Mouse (Mus musculus) limb, embryonic 15.5 days (tissue): ENCODE measurements around the gene D630039A03Rik. TPM values are rescaled to one million over a fixed set of nuclear protein-coding genes. Genes with fewer than 3 reads are reported as not detected.
"Not testable (repeated sequence)": the region's sequence is repeated elsewhere in the genome, so short reads cannot be mapped to it uniquely, and the experiment has no call there.

Source experiments
- ATAC-seq: fragments of 200-750 bp; cut with Nextera tagmentation; 2 replicates; pipeline ENCODE4 v1.8.0; 2017; ENCODE audit warnings: low read depth, moderate TSS enrichment; ENCODE audit not compliant: insufficient number of reproducible peaks, low FRiP score, low TSS enrichment
- H3K27ac ChIP-seq: fragments of 300-500 bp; sonication (generic); 2 replicates; pipeline ENCODE4 v1.5.1; 2015; ENCODE audit warnings: moderate library complexity, mild to moderate bottlenecking, inconsistent platforms
- H3K27me3 ChIP-seq: fragments of 300-500 bp; sonication (generic); 2 replicates; pipeline ENCODE4 v1.6.1; 2015; ENCODE audit warnings: inconsistent platforms
- H3K36me3 ChIP-seq: fragments of 300-500 bp; sonication (generic); 2 replicates; pipeline ENCODE4 v1.6.1; 2015; ENCODE audit warnings: inconsistent platforms
- H3K4me1 ChIP-seq: fragments of 300-500 bp; sonication (generic); 2 replicates; pipeline ENCODE4 v1.6.1; 2015; ENCODE audit warnings: inconsistent platforms
- H3K4me2 ChIP-seq: fragments of 300-500 bp; sonication (generic); 2 replicates; pipeline ENCODE4 v1.6.1; 2015; ENCODE audit warnings: mild to moderate bottlenecking, inconsistent platforms
- H3K4me3 ChIP-seq: fragments of 300-500 bp; sonication (generic); 2 replicates; pipeline ENCODE4 v1.5.1; 2015; ENCODE audit warnings: mild to moderate bottlenecking, inconsistent platforms
- H3K9ac ChIP-seq: fragments of 300-500 bp; sonication (generic); 2 replicates; pipeline ENCODE4 v1.6.1; 2015; ENCODE audit warnings: inconsistent platforms
- H3K9me3 ChIP-seq: fragments of 300-500 bp; sonication (generic); 2 replicates; pipeline ENCODE4 v1.6.1; 2016; ENCODE audit warnings: inconsistent platforms
- WGBS: fragments of 180-500 bp; shearing (Covaris S2); methylation state at CpG from one replicate; pipeline ENCODE4 v1.1.7; 2015; 5-methylcytosine and 5-hydroxymethylcytosine counted together
- polyA plus RNA-seq: library from polyadenylated mRNA; unstranded; fragments of >200 nt; fragmentation: Nextera tagmentation; extraction: Ambion mirVana; gene quantifications from 2 replicates; pipeline ENCODE4 v1.2.1, GENCODE M21; 2015

Gene D630039A03Rik
- polyA plus RNA-seq, 1 experiment from 2014 or later = 0.12 TPM

DNA sequence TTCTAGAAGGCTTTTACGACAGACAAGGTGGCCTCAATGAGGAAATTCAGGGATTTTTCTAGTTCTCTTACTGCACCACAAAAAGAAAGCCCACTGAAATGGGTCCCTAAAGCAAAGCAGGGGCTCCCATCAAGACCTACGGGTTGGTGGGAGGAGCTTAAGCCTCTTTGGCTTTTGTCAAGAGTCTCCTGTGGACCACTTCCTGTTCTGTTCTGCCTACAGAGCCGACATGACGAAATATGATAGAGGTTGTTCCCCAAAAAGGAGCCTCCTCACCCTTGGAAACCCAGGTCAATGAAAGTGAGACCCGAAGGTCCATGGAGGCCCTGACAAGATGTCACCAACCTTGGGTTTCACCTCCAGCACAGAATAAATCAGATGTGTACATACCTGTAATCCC is 13.5 kb downstream of the D630039A03Rik start:
- H3K27ac ChIP-seq = no peak overlapping the region
- H3K4me1 ChIP-seq = peaks cover 12% of the 10 kb centered on the region
- H3K9ac ChIP-seq = no peak overlapping the region
- no peaks in the 10 kb centered on the region for H3K36me3 ChIP-seq
- no peak for ATAC-seq
- H3K4me3 ChIP-seq = no peak overlapping the region
- WGBS = 77% methylated on average over 5 of the region's 5 CpGs
- no peaks in the 10 kb centered on the region for H3K27me3 ChIP-seq
- H3K9me3 ChIP-seq = no peaks in the 10 kb centered on the region
- no peak overlapping the region for H3K4me2 ChIP-seq

DNA sequence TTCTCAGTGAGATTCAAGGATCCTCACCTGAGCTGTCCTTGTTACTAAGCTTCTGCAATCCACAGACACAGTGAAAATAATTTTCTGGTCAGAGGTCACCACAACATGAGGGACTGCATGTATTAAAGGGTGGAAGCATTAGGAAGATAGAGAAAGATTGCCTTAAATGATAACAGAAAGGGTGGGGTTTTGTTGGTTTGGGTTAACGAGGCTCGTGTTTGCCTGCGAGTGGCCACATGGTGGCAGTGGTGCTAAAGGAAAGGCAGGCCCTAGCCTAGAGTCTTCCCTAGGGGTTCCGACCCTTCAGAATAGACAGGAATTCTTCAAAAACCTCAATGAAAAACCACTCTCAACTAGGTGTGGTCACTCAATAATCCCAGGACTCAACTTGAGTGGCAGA is 14.9 kb downstream of the D630039A03Rik start:
- WGBS = 13% methylated on average over 4 of the region's 4 CpGs
- no peak for ATAC-seq
- no peaks in the 10 kb centered on the region for H3K27me3 ChIP-seq
- no peak overlapping the region for H3K4me2 ChIP-seq
- H3K4me3 ChIP-seq = no peak overlapping the region
- H3K4me1 ChIP-seq = peaks cover 12% of the 10 kb centered on the region
- no peak overlapping the region for H3K27ac ChIP-seq
- no peak overlapping the region for H3K9ac ChIP-seq
- no peaks in the 10 kb centered on the region for H3K9me3 ChIP-seq
- no peaks in the 10 kb centered on the region for H3K36me3 ChIP-seq

DNA sequence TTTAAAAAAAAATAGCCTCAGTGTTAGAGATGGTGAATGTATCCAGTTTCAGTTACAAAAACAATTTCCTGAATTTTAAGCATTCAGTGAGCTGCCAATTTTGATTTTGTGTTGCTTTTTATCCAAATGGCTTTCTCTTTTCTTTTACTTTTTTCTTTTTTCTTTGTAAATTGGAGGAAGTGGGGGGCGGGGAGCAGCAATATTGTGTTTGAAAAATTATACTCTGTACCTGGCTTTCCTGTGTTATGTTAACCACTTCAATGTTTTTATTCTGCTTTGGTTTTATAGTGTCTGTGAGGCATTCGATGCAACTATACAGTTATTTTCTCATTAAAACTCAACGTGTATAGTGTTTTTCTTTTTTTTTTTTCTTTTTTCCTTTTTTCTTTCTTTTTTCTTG is 19.5 kb downstream of the D630039A03Rik start:
- 56% methylated on average over 3 of the region's 3 CpGs for WGBS
- Histone ChIP-seq H3K4me1 (no peaks in the 10 kb centered on the region), H3K27ac (no peak overlapping the region), H3K9ac (no peak overlapping the region), H3K4me2 (no peak overlapping the region), H3K36me3 (peaks cover 7% of the 10 kb centered on the region; the same call in 1 of the 2 replicates), H3K27me3 (no peaks in the 10 kb centered on the region), H3K9me3 (no peaks in the 10 kb centered on the region), H3K4me3 (no peak overlapping the region)
- ATAC-seq = no peak

DNA sequence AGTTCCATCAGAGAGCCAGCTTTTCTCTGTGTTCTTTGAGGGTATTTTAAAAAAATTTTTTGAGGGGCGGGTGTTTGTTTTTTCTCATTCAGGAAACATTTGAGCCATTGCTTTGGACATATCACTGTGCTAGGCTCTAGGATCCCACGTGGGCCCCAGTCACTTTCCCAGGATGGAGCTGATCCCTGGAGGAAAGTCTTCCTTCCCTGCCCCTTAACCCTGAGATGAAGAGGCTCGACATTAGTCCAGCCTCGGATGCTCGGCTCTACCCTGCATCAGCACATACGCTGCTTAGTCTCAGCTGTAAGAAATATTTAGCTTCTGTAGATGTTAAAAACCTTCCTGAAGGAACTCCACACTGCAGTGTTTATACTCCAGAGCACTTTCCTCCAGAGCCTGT is 20.2 kb downstream of the D630039A03Rik start:
- no peaks in the 10 kb centered on the region for H3K9me3 ChIP-seq
- no peak for ATAC-seq
- no peaks in the 10 kb centered on the region for H3K4me1 ChIP-seq
- H3K9ac ChIP-seq = no peak overlapping the region
- H3K36me3 ChIP-seq = peaks cover 7% of the 10 kb centered on the region; the same call in 1 of the 2 replicates
- H3K27me3 ChIP-seq = no peaks in the 10 kb centered on the region
- WGBS = 66% methylated on average over 6 of the region's 6 CpGs
- H3K4me2 ChIP-seq = no peak overlapping the region
- H3K4me3 ChIP-seq = no peak overlapping the region
- no peak overlapping the region for H3K27ac ChIP-seq

DNA sequence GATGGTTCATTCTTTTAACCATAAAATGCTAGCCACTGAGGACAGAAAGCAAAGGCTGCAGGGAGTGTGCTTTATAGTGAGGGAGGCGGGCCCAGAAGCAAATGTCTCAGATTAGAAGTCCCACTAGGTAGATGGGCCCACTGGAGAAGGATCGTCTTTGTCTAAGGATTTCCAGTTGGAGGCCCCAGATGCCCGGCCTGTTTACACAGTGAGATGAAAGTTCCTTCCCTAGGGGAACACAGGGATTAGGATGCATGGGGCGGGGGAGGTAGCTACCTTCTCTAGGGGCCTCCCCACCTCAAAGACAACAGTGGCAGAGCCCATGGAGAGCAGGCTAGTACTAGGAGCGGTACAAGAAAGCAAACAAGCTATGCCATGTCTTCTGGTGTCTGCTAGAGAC is 21.0 kb downstream of the D630039A03Rik start:
- Histone ChIP-seq H3K4me2 (no peak overlapping the region), H3K4me3 (no peak overlapping the region), H3K4me1 (no peaks in the 10 kb centered on the region), H3K9ac (no peak overlapping the region), H3K27ac (no peak overlapping the region), H3K36me3 (peaks cover 7% of the 10 kb centered on the region; the same call in 1 of the 2 replicates), H3K9me3 (no peaks in the 10 kb centered on the region), H3K27me3 (no peaks in the 10 kb centered on the region)
- no peak for ATAC-seq
- 54% methylated on average over 5 of the region's 5 CpGs for WGBS

DNA sequence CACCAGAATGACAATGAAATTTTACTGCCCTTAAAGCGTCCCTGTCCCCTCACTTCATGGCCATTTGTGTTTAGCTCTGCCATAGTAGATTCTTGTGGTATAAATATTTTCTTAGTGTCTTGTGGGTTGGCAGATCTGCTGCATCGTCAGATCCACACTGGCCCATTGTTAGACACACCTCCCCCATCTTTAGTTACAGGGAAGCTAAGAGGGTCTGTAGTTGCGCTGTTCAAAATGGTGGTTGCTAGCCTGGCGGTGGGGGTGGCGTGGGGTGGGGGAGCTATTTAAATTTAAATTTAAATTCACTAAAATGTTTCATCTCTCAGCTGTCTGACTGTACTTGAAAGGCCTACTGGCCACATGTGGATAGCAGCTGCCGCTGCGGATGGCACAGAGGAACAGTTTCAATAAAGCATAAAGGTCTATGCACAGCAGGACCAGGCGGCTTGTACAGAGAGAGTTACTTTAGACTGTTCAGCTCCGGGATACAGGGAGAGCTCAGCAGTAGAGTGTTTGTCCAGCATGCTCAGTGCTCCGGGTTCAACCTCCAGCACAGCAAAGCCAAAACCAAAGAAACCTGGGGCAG is 24.0 kb downstream of the D630039A03Rik start:
- H3K27me3 ChIP-seq = no peaks in the 10 kb centered on the region
- no peak overlapping the region for H3K4me3 ChIP-seq
- no peak overlapping the region for H3K27ac ChIP-seq
- no peaks in the 10 kb centered on the region for H3K9me3 ChIP-seq
- 59% methylated on average over 10 of the region's 10 CpGs for WGBS
- H3K4me1 ChIP-seq = no peaks in the 10 kb centered on the region
- no peak for ATAC-seq
- peaks cover 7% of the 10 kb centered on the region; the same call in 1 of the 2 replicates for H3K36me3 ChIP-seq
- no peak overlapping the region for H3K9ac ChIP-seq
- no peak overlapping the region for H3K4me2 ChIP-seq

DNA sequence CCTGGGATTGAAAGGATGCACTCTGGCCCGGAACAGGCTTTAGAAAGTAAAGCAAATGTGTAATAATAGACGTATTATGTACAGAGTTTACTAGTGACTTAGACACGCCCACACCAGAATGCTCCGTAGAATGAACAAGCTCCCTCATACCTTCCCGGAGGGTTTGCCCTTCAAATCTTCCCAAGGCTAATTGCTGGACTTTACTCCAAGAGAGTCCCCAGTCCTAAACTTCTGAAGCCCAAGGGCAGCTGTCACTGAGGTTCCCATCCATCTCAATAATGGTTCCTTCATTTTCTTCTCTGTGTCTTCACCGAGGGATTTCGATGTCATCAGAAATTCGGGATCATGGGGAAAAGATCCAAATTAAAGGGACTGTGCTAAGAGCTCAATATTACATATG is 26.3 kb downstream of the D630039A03Rik start:
- Histone ChIP-seq H3K9ac (no peak overlapping the region), H3K27ac (no peak overlapping the region), H3K4me3 (no peak overlapping the region), H3K27me3 (no peaks in the 10 kb centered on the region), H3K4me1 (peaks cover 6% of the 10 kb centered on the region; the same call in 1 of the 2 replicates), H3K4me2 (no peak overlapping the region), H3K36me3 (peaks cover 7% of the 10 kb centered on the region; the same call in 1 of the 2 replicates), H3K9me3 (no peaks in the 10 kb centered on the region)
- ATAC-seq = no peak
- 85% methylated on average over 8 of the region's 8 CpGs for WGBS

DNA sequence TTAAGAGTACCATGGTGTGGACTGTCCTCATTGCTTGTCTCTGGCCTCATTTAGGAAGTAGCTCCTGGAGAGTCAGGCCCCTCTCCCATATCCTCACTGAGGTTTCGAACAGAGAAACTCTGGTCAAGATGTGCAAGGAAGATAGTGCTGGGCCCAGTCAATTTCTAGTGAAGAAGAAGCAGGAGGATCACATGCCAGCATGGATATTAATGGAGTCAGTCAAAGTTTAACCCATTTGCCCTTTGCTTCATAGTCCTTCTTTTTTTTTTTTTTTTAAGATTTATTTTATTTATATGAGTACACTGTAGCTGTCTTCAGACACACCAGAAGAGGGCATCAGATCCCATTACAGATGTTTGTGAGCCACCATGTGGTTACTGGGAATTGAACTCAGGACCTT is 27.1 kb downstream of the D630039A03Rik start:
- not testable (repeated sequence) for H3K9ac ChIP-seq, H3K36me3 ChIP-seq, H3K4me2 ChIP-seq, H3K4me3 ChIP-seq, ATAC-seq, H3K27me3 ChIP-seq, H3K27ac ChIP-seq, H3K9me3 ChIP-seq
- WGBS = 97% methylated on average over 1 of the region's 1 CpGs
- peaks cover 12% of the 10 kb centered on the region for H3K4me1 ChIP-seq

DNA sequence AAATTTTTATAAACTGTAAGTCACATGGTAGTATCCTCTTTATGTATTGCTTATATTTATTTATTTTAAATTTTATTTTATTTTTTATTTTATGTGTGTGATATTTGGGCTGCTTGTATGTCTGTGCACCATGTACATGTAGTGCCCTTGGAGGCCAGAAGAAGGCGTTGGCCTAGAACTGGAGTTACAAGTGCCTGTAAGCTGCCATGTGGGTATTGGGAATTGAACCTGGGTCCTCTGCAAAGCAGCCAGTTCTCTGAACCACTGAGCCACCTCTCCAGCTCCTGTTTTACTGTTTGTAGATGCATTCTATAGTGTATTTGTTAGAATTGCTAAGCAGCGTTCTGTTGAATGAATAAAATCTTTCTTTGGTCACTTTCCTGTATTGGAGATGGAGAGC is 27.9 kb downstream of the D630039A03Rik start:
- no peak overlapping the region for H3K27ac ChIP-seq
- peaks cover 6% of the 10 kb centered on the region; the same call in 1 of the 2 replicates for H3K36me3 ChIP-seq
- H3K4me2 ChIP-seq = no peak overlapping the region
- H3K4me1 ChIP-seq = peaks cover 19% of the 10 kb centered on the region
- H3K4me3 ChIP-seq = no peak overlapping the region
- H3K9ac ChIP-seq = no peak overlapping the region
- no peak for ATAC-seq
- H3K27me3 ChIP-seq = no peaks in the 10 kb centered on the region
- WGBS = 98% methylated on average over 2 of the region's 2 CpGs
- no peaks in the 10 kb centered on the region for H3K9me3 ChIP-seq

DNA sequence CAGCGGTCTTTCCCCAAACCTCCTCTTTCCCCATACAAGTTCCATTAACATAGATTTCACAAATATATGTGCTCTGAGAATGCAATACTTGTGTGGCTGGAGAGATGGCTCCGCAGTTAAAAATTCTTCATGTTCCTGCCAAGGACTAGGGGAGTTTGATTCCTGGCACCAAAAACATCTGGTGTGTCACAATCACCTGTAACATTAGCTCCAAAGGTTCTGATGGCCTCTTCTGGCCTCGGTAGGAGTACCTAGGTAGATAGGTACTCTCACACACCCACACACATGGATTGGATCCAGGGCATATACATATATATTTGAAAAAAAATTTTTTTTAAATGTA is 29.2 kb downstream of the D630039A03Rik start:
- Histone ChIP-seq H3K36me3 (no peaks in the 10 kb centered on the region), H3K9ac (no peak overlapping the region), H3K4me1 (peaks cover 20% of the 10 kb centered on the region), H3K4me3 (no peak overlapping the region), H3K4me2 (no peak overlapping the region), H3K27ac (no peak overlapping the region), H3K27me3 (no peaks in the 10 kb centered on the region), H3K9me3 (no peaks in the 10 kb centered on the region)
- 76% methylated on average over 3 of the region's 3 CpGs for WGBS
- no peak for ATAC-seq

DNA sequence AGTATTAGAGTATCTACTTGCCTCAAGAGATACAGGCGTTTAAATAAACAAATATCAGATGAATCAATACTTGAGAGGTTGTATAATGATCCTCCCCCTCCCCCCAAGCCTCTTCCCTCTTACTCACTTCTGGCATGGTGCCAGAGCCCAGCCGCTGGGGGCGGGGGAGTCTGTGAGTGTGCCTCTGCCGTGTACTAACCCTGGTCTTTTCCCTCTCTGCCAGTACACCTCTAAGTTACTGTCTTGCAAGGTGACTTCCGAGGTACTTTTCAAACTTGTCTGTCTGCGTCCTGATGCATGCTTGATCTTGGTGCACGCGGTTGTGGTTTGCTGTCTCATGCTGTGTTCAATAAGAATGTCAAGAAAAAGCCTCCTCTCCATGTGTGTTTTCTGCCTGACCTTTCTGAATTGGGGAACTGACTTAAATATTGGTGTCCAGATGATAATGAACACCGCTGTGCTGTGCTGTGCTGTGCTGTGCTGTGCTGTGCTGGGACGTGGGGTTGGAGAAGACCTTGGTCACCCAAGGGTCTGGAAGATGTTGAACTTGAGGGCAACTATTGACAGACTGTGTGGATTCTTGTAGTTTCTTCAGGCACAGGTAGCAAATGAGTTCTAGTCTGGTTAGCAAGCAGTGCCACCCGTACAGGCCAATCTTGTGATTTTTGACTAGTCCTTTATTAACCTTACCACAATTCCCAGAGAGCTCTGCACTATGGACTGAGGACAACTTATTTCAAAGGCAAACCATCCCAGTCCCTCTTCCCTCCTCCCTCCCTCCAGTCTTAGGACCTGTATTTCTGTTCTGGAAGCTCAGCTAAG is 29.8 kb downstream of the D630039A03Rik start:
- WGBS = 53% methylated on average over 11 of the region's 11 CpGs
- Histone ChIP-seq H3K4me1 (peaks cover 20% of the 10 kb centered on the region), H3K27me3 (no peaks in the 10 kb centered on the region), H3K9ac (no peak overlapping the region), H3K9me3 (no peaks in the 10 kb centered on the region), H3K36me3 (no peaks in the 10 kb centered on the region), H3K4me3 (no peak overlapping the region), H3K4me2 (no peak overlapping the region), H3K27ac (no peak overlapping the region)
- no peak for ATAC-seq

DNA sequence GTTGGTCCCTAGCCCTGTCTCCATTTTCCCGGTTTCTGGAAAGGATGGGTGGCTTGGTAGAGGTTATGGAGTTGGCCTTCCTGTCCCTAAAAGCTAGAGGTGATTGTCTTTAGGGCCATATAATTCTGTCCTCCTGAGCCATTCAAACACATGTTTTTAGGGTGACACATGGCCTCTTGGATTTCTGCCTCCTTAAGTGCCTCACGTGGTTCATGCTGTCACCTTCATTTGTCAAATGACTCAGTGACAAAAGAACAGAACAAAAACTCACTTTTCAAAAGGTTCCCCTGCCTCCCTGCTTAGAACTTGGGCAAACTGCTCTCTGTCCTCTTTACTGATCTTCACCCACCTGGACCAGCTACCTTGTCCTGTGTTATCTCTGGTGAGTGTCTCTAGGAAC is 30.9 kb downstream of the D630039A03Rik start:
- no peak overlapping the region for H3K4me2 ChIP-seq
- no peaks in the 10 kb centered on the region for H3K27me3 ChIP-seq
- H3K27ac ChIP-seq = no peak overlapping the region
- H3K9me3 ChIP-seq = no peaks in the 10 kb centered on the region
- no peaks in the 10 kb centered on the region for H3K36me3 ChIP-seq
- H3K4me3 ChIP-seq = no peak overlapping the region
- H3K4me1 ChIP-seq = peaks cover 20% of the 10 kb centered on the region
- WGBS = 66% methylated on average over 2 of the region's 2 CpGs
- H3K9ac ChIP-seq = no peak overlapping the region
- ATAC-seq = no peak
